Mouse (Mus musculus) myocyte (in vitro differentiated cells): ENCODE measurements around the gene Sdk2. TPM values are rescaled to one million over a fixed set of nuclear protein-coding genes. Genes with fewer than 3 reads are reported as not detected.

Source experiments
- H3K27me3 ChIP-seq: one replicate; pipeline ENCODE4 v1.6.1; 2011; ENCODE audit not compliant: control insufficient read depth, insufficient read depth, insufficient read length
- H3K36me3 ChIP-seq: one replicate; pipeline ENCODE4 v1.6.1; 2011; ENCODE audit not compliant: control insufficient read depth, insufficient read depth
- H3K4me2 ChIP-seq: one replicate; pipeline ENCODE4 v1.6.1; 2011; ENCODE audit warnings: low read depth, control low read depth
- H3K4me3 ChIP-seq: one replicate; pipeline ENCODE4 v1.5.1; 2011; ENCODE audit warnings: mild to moderate bottlenecking, control low read depth, moderate library complexity
- H3K79me2 ChIP-seq: one replicate; pipeline ENCODE4 v1.6.1; 2011; ENCODE audit not compliant: control insufficient read depth, insufficient read depth
- H3ac ChIP-seq: one replicate; pipeline ENCODE4 v1.6.1; 2011; ENCODE audit not compliant: control insufficient read depth, insufficient read length
- CEBPB ChIP-seq: IDR thresholded peaks from 2 replicates; pipeline ENCODE4 v1.6.1; 2011; ENCODE audit warnings: mild to moderate bottlenecking, moderate library complexity; ENCODE audit not compliant: poor library complexity, insufficient read depth, severe bottlenecking
- E2F4 ChIP-seq: IDR thresholded peaks from one replicate; pipeline ENCODE4 v1.6.1; 2011; ENCODE audit warnings: mild to moderate bottlenecking, control low read depth, moderate library complexity; ENCODE audit not compliant: insufficient read depth
- MAX ChIP-seq: IDR thresholded peaks from one replicate; pipeline ENCODE4 v1.6.1; 2011; ENCODE audit warnings: low read depth, mild to moderate bottlenecking, control low read depth
- MYOD1 ChIP-seq, 3 experiments: IDR thresholded peaks; one replicate each; pipeline ENCODE4 v1.6.1; 2011; ENCODE audit warnings: control low read depth in 2 of 3, low read depth in 2 of 3, mild to moderate bottlenecking in 2 of 3, moderate library complexity in 1 of 3; ENCODE audit not compliant: insufficient read length in 2 of 3, control insufficient read depth in 1 of 3
- MYOG ChIP-seq, 3 experiments: IDR thresholded peaks; one replicate each; pipeline ENCODE4 v1.6.1; 2011; ENCODE audit warnings: control low read depth in 2 of 3, low read depth in 2 of 3, mild to moderate bottlenecking in 2 of 3; ENCODE audit not compliant: insufficient read length in 2 of 3, control insufficient read depth in 1 of 3, insufficient read depth in 1 of 3
- POLR2A ChIP-seq: IDR thresholded peaks from one replicate; pipeline ENCODE4 v1.6.1; 2011; ENCODE audit warnings: low read depth, mild to moderate bottlenecking, control low read depth, moderate library complexity; ENCODE audit not compliant: insufficient read length
- POLR2AphosphoS2 ChIP-seq: IDR thresholded peaks from one replicate; pipeline ENCODE4 v1.6.1; 2011; ENCODE audit warnings: low read depth, control low read depth; ENCODE audit not compliant: insufficient read length
- REST ChIP-seq: IDR thresholded peaks from one replicate; pipeline ENCODE4 v1.6.1; 2011; ENCODE audit warnings: mild to moderate bottlenecking, control low read depth, moderate library complexity; ENCODE audit not compliant: insufficient read depth, insufficient read length
- SRF ChIP-seq: IDR thresholded peaks from one replicate; pipeline ENCODE4 v1.6.1; 2011; ENCODE audit warnings: low read depth; ENCODE audit not compliant: control insufficient read depth, insufficient read length
- TCF12 ChIP-seq: IDR thresholded peaks from one replicate; pipeline ENCODE4 v1.6.1; 2011; ENCODE audit warnings: mild to moderate bottlenecking, control low read depth; ENCODE audit not compliant: poor library complexity, insufficient read depth, severe bottlenecking
- TCF3 ChIP-seq: IDR thresholded peaks from one replicate; pipeline ENCODE4 v1.6.1; 2011; ENCODE audit warnings: low read depth, control low read depth; ENCODE audit not compliant: insufficient read length
- USF1 ChIP-seq: IDR thresholded peaks from one replicate; pipeline ENCODE4 v1.6.1; 2011; ENCODE audit warnings: low read depth, mild to moderate bottlenecking, control low read depth, moderate library complexity
- polyA plus RNA-seq: library from polyadenylated mRNA; unstranded; fragments of >200 nt; fragmentation: generic; extraction: Trizol; gene quantifications from one replicate; pipeline ENCODE4 v1.2.1, GENCODE M21; 2012; ENCODE audit warnings: missing spikeins

The Sdk2 gene
- polyA plus RNA-seq, 1 experiment: 0.06 TPM

DNA sequence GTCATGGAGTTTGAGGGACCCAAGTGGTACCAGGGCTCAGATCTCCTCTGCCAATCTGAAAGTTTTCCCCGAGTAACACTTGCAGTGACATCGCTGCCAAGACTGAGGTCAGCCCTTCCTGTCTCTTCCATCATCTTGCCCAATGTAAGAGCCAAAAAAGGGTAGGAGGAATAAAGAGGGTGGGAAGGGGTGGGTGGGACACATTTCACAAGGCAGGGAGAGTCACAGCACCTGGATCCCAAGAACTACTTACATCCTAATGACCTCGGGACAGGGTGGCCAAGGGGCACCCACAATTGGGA, 329.3 kb downstream of the Sdk2 start:
- Histone ChIP-seq H3ac (no peak overlapping the region), H3K79me2 (peaks cover 8% of the 10 kb centered on the region), H3K4me3 (no peak overlapping the region), H3K4me2 (no peak overlapping the region), H3K27me3 (no peaks in the 10 kb centered on the region), H3K36me3 (no peaks in the 10 kb centered on the region)
- no peak for TF ChIP-seq MAX
- TF ChIP-seq POLR2AphosphoS2: no peak
- TF ChIP-seq SRF: no peak
- TF ChIP-seq CEBPB: no peak
- TF ChIP-seq TCF3: no peak
- no peak for TF ChIP-seq USF1
- no peak for TF ChIP-seq POLR2A
- no peak for TF ChIP-seq MYOD1 (IDR thresholded peaks at IDR 0.05; ENCODE audit: control insufficient read depth in 1 of 3, insufficient read length in 2 of 3, low read depth in 2 of 3)
- no peak for TF ChIP-seq MYOG (IDR thresholded peaks at IDR 0.05; ENCODE audit: control insufficient read depth in 1 of 3, insufficient read depth in 1 of 3, insufficient read length in 2 of 3, low read depth in 2 of 3)
- no peak for TF ChIP-seq REST
- no peak for TF ChIP-seq TCF12
- no peak for TF ChIP-seq E2F4

DNA sequence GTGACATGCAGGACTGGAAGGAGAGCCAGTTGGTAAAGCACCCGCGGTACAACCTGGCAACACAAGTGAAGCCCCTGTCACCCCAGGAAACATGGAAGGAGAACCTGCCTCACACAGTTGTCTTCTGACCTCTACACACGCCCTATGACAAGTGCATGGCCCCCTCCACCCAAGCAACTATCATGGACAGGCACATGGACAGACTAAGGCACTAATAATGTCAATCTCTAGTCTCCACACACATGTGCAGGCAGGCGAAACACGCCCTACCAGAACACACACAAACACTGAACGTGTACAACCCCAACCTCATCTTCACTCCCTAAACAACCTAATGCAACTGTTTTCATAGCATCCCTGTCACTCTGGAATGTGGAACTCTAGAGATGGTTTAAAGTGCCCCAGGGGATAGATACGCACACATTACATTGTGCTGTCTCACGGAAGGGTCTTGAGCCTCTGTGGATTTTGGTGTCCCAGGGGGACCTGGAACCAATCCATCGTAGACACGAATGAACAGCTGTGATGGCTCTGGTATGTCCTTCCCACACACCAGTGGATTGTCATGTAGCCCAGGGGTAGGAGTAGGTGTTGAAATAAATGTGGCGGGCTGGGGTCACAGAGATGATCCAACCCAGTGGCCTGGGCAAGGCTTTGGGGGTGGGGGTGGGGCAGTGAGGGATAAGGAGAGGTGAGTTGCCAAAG, 329.8 kb downstream of the Sdk2 start:
- Histone ChIP-seq H3K36me3 (no peaks in the 10 kb centered on the region), H3ac (no peak overlapping the region), H3K4me2 (no peak overlapping the region), H3K79me2 (peaks cover 8% of the 10 kb centered on the region), H3K27me3 (no peaks in the 10 kb centered on the region), H3K4me3 (no peak overlapping the region)
- TF ChIP-seq REST (no peak), TCF3 (no peak), E2F4 (no peak), MYOD1 (IDR thresholded peaks at IDR 0.05; ENCODE audit: control insufficient read depth in 1 of 3, insufficient read length in 2 of 3, low read depth in 2 of 3) (peak in 2 of 3 experiments; percentile 46 to 47), USF1 (no peak)

DNA sequence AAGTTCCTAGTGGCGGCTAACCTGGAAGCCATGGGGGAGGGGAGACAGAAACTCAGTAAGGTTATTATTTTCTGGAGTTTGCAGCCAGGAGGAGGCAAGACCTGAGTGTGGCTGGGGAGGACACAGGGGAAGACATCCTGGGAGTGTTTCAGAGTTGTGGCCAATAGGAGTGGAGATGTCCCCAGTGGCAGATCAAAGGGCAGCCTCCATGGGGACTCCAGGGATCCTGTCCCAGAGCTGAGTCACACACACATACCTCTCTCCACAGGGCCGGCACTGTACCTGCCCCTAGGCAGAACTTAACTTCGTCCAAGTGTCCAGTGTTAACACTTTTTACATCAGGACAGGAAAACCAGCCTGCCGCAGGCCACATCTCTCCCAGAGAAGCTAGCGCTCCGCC, 331.7 kb downstream of the Sdk2 start:
- Histone ChIP-seq H3K4me2 (no peak overlapping the region), H3K79me2 (peaks cover 8% of the 10 kb centered on the region), H3K36me3 (no peaks in the 10 kb centered on the region), H3K27me3 (no peaks in the 10 kb centered on the region), H3ac (no peak overlapping the region), H3K4me3 (no peak overlapping the region)
- TF ChIP-seq MAX: no peak
- no peak for TF ChIP-seq POLR2A
- no peak for TF ChIP-seq TCF3
- no peak for TF ChIP-seq REST
- no peak for TF ChIP-seq USF1
- TF ChIP-seq E2F4: no peak
- no peak for TF ChIP-seq CEBPB
- no peak for TF ChIP-seq SRF

DNA sequence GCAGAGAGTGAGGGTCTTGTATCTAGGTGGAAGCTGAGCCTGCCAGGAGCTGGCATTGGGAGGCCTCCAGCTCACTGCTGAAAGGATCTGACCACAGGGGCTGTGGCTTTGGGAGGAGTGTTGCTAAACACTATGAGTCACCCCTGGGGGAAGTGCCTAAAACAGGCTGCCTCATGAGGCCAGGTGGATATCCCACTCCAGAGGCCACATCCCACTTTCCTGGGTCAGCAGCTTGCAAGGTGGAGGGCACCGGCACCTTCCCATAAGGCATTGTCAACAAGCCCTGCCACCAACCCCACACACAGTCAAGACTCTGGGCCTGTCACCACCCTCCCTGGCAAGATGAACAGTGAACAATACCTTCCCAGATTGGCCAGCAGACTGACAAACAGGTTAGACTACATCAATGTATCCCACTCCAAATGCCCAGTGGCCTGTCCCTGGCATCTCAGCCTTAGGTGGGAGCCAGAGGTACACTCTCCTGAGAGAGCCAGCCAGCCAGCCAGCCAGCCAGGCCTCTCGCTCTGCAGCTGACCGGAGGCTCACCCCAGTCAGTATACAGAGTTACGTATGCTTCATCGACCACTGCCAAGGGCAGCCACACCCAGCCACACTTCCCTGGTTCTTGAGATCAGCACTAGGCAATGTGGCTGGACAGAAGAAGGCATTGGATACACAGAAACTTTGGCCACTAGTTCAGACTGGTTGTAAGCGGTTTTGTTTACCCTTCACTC, 333.0 kb downstream of the Sdk2 start:
- no peak overlapping the region for H3K4me3 ChIP-seq
- no peaks in the 10 kb centered on the region for H3K36me3 ChIP-seq

More for the DNA sequence above, 333.0 kb downstream of the Sdk2 start:
- Histone ChIP-seq H3K4me2 (peak overlapping the region; percentile 72), H3ac (no peak overlapping the region), H3K27me3 (no peaks in the 10 kb centered on the region), H3K79me2 (peaks cover 8% of the 10 kb centered on the region)
- TF ChIP-seq MAX: no peak
- TF ChIP-seq MYOD1 (IDR thresholded peaks at IDR 0.05; ENCODE audit: control insufficient read depth in 1 of 3, insufficient read length in 2 of 3, low read depth in 2 of 3): peak in 2 of 3 experiments; percentile 55 to 81
- TF ChIP-seq USF1: no peak
- TF ChIP-seq TCF12: no peak
- no peak for TF ChIP-seq POLR2AphosphoS2
- peak in 1 of 3 experiments; percentile 69 for TF ChIP-seq MYOG (IDR thresholded peaks at IDR 0.05; ENCODE audit: control insufficient read depth in 1 of 3, insufficient read depth in 1 of 3, insufficient read length in 2 of 3, low read depth in 2 of 3)
- TF ChIP-seq SRF: peak; percentile 30
- TF ChIP-seq REST: no peak
- TF ChIP-seq POLR2A: no peak
- no peak for TF ChIP-seq E2F4
- TF ChIP-seq TCF3: no peak
- TF ChIP-seq CEBPB: peak; percentile 92
